ENCODE assay signal across 11 mouse cellular contexts in the genomic region with DNA sequence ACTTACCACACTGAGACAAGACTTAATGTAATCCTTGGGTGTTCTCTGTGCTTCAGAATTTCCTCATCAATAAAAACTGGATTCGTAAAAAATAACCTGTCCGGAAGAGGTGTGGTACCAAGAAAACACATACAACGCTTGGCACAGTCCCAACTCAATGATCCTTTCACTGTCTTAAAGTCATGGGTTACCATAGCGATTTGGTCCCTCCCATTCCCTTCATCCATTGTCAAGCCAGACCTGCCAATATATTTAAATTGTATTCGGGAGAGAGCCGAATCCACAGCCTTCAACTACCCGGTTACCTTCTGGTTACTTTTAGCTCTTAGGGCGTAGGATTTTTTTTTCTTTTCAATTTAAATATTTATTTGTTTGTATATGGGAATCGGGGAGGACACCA. TPM values are rescaled to one million over a fixed set of nuclear protein-coding genes. Genes with fewer than 3 reads are reported as not detected.
DNase-seq lines count a peak whose midpoint lies in the region; ATAC-seq and TF ChIP-seq lines count a peak whose summit lies in the region.
"Had no signal": no experiment of that assay in that cellular context is flagged by ENCODE, and none has a peak within 500 bp of the region (broad histone marks: within the 10 kb centered on the region; RNA-seq: fewer than 3 reads in every experiment).

No protein-coding gene starts in this region.

- peak; percentile 18 for DNase-seq in hindbrain, embryonic 11.5 days (ENCODE audit: low spot score)
- DNase-seq in stomach, postnatal 0 days (ENCODE audit: low spot score), result no peak
- no peak for DNase-seq in thymus, postnatal 4 days
- no peak for DNase-seq in adrenal gland, adult 8-10 months
- DNase-seq: adrenal gland, postnatal 25 days; cerebellum, adult 8-10 months; layer of hippocampus, postnatal 36 days had no signal

- no peaks in the 10 kb centered on the region for H3K4me1 ChIP-seq in hindbrain, embryonic 11.5 days (replicated peaks; ENCODE audit: control insufficient read depth, insufficient read depth, low read length)
- H3K4me1 ChIP-seq in hindbrain, embryonic 13.5 days (replicated peaks), result peaks cover 14% of the 10 kb centered on the region
- no peaks in the 10 kb centered on the region for H3K4me1 ChIP-seq in stomach, embryonic 16.5 days (ENCODE audit: control insufficient read depth, insufficient read depth, low read length)
- peaks cover 4% of the 10 kb centered on the region for H3K4me1 ChIP-seq in stomach, postnatal 0 days (replicated peaks; ENCODE audit: control insufficient read depth, insufficient read depth)
- H3K4me1 ChIP-seq in hindbrain, embryonic 15.5 days (replicated peaks), result peaks cover 11% of the 10 kb centered on the region

- no peaks in the 10 kb centered on the region for H3K9me3 ChIP-seq in hindbrain, embryonic 11.5 days (ENCODE audit: control insufficient read depth, low read length)
- H3K9me3 ChIP-seq in hindbrain, embryonic 13.5 days, result no peaks in the 10 kb centered on the region
- H3K9me3 ChIP-seq in stomach, embryonic 16.5 days (replicated peaks; ENCODE audit: control insufficient read depth, low read length), result no peaks in the 10 kb centered on the region
- H3K9me3 ChIP-seq in stomach, postnatal 0 days (ENCODE audit: control insufficient read depth, low read length), result no peaks in the 10 kb centered on the region
- H3K9me3 ChIP-seq in hindbrain, embryonic 15.5 days, result no peaks in the 10 kb centered on the region

- no peak overlapping the region for H3K9ac ChIP-seq in hindbrain, embryonic 11.5 days (ENCODE audit: low read depth, low read length)
- H3K9ac ChIP-seq in hindbrain, embryonic 13.5 days, result no peak overlapping the region
- no peak overlapping the region for H3K9ac ChIP-seq in stomach, embryonic 16.5 days (ENCODE audit: low read length)
- H3K9ac ChIP-seq in stomach, postnatal 0 days (ENCODE audit: low read length), result no peak overlapping the region
- H3K9ac ChIP-seq in hindbrain, embryonic 15.5 days, result no peak overlapping the region

- no peak overlapping the region for H3K4me3 ChIP-seq in hindbrain, embryonic 11.5 days (ENCODE audit: low read depth, low read length)
- H3K4me3 ChIP-seq in hindbrain, embryonic 13.5 days, result no peak overlapping the region
- no peak overlapping the region for H3K4me3 ChIP-seq in stomach, embryonic 16.5 days (replicated peaks; ENCODE audit: low read length)
- H3K4me3 ChIP-seq in stomach, postnatal 0 days (ENCODE audit: low read depth, low read length), result no peak overlapping the region
- no peak overlapping the region for H3K4me3 ChIP-seq in hindbrain, embryonic 15.5 days

- H3K4me2 ChIP-seq in hindbrain, embryonic 11.5 days (replicated peaks; ENCODE audit: low read depth, low read length), result no peak overlapping the region
- H3K4me2 ChIP-seq in hindbrain, embryonic 13.5 days, result no peak overlapping the region
- H3K4me2 ChIP-seq in stomach, embryonic 16.5 days (ENCODE audit: low read depth, low read length), result peak overlapping the region; percentile 97; the same call in 1 of the 2 replicates
- H3K4me2 ChIP-seq in stomach, postnatal 0 days (replicated peaks; ENCODE audit: low read depth), result no peak overlapping the region
- peak overlapping the region; percentile 89; the same call in 1 of the 2 replicates for H3K4me2 ChIP-seq in hindbrain, embryonic 15.5 days

- no peak for TF ChIP-seq EP300 in stomach, postnatal 0 days (optimal IDR thresholded peaks at IDR 0.05)

- ATAC-seq in hindbrain, embryonic 11.5 days (ENCODE audit: low FRiP score), result no peak
- no peak for ATAC-seq in hindbrain, embryonic 13.5 days (ENCODE audit: low FRiP score)
- no peak for ATAC-seq in stomach, embryonic 16.5 days (ENCODE audit: insufficient read depth, low FRiP score)
- no peak for ATAC-seq in stomach, postnatal 0 days (ENCODE audit: low FRiP score, low TSS enrichment)
- no peak for ATAC-seq in hindbrain, embryonic 15.5 days (ENCODE audit: low FRiP score, low read depth)

- H3K27ac ChIP-seq in hindbrain, embryonic 11.5 days (ENCODE audit: low read depth, low read length), result no peak overlapping the region
- no peak overlapping the region for H3K27ac ChIP-seq in hindbrain, embryonic 13.5 days
- no peak overlapping the region for H3K27ac ChIP-seq in stomach, embryonic 16.5 days (ENCODE audit: low read length)
- H3K27ac ChIP-seq in stomach, postnatal 0 days (replicated peaks), result no peak overlapping the region
- H3K27ac ChIP-seq in hindbrain, embryonic 15.5 days (replicated peaks), result no peak overlapping the region

- H3K27me3 ChIP-seq in hindbrain, embryonic 11.5 days (ENCODE audit: control insufficient read depth, insufficient read depth, low read length), result no peaks in the 10 kb centered on the region; the same call in 1 of the 2 replicates
- H3K27me3 ChIP-seq in hindbrain, embryonic 13.5 days, result peaks cover 30% of the 10 kb centered on the region
- peaks cover 7% of the 10 kb centered on the region for H3K27me3 ChIP-seq in stomach, embryonic 16.5 days (ENCODE audit: control insufficient read depth, insufficient read depth, low read length)
- no peaks in the 10 kb centered on the region for H3K27me3 ChIP-seq in stomach, postnatal 0 days (ENCODE audit: control insufficient read depth, insufficient read depth, low read length)
- H3K27me3 ChIP-seq in hindbrain, embryonic 15.5 days, result peaks cover 16% of the 10 kb centered on the region

- H3K36me3 ChIP-seq in hindbrain, embryonic 11.5 days (ENCODE audit: control insufficient read depth, insufficient read depth, low read length), result no peaks in the 10 kb centered on the region
- 0 out of 2 replicates have a peak, but pooled peaks cover 3% of the 10 kb centered on the region for H3K36me3 ChIP-seq in hindbrain, embryonic 13.5 days
- no peaks in the 10 kb centered on the region for H3K36me3 ChIP-seq in stomach, embryonic 16.5 days (ENCODE audit: control insufficient read depth, insufficient read depth, low read length)
- no peaks in the 10 kb centered on the region for H3K36me3 ChIP-seq in stomach, postnatal 0 days (ENCODE audit: control insufficient read depth, insufficient read depth, low read length)
- no peaks in the 10 kb centered on the region for H3K36me3 ChIP-seq in hindbrain, embryonic 15.5 days

- TF ChIP-seq CTCF in stomach, postnatal 0 days (IDR thresholded peaks at IDR 0.05; ENCODE audit: low read depth), result no peak

- WGBS in hindbrain, embryonic 11.5 days, result 33% methylated on average over 9 of the region's 9 CpGs
- 30% methylated on average over 9 of the region's 9 CpGs for WGBS in hindbrain, embryonic 13.5 days
- WGBS in stomach, embryonic 16.5 days, result 45% methylated on average over 9 of the region's 9 CpGs
- WGBS in stomach, postnatal 0 days, result 37% methylated on average over 9 of the region's 9 CpGs
- 32% methylated on average over 9 of the region's 9 CpGs for WGBS in hindbrain, embryonic 15.5 days

RNA-seq across cellular contexts. Expression of gene Strip2, which starts 1.0 kb away (rescaled TPM):
- polyA plus RNA-seq in hindbrain, embryonic 11.5 days (2014; fragmentation: Nextera tagmentation; extraction: Ambion mirVana), result 0.82 and 0.99 TPM in 2 replicates
- polyA plus RNA-seq in hindbrain, embryonic 13.5 days (2015; fragmentation: Nextera tagmentation; extraction: Ambion mirVana), result 2.6 and 2.8 TPM in 2 replicates
- polyA plus RNA-seq in stomach, embryonic 16.5 days (2015; fragmentation: Nextera tagmentation; extraction: Ambion mirVana), result 0.37 and 0.51 TPM in 2 replicates
- 0.13 and 0.16 TPM in 2 replicates for polyA plus RNA-seq in stomach, postnatal 0 days (2015; fragmentation: Nextera tagmentation; extraction: Ambion mirVana)
- polyA plus RNA-seq in hindbrain, embryonic 15.5 days (2015; fragmentation: Nextera tagmentation; extraction: Ambion mirVana), result 5.1 and 5.7 TPM in 2 replicates
- total RNA-seq in adrenal gland, adult 8-10 months (2022), result 1 to 10 TPM; 1.2 to 2.0 (median 1.7) TPM
- total RNA-seq: neutrophil, adult 5-6 weeks had no signal

Comparison
In these comparisons a context has a peak if more than half of its experiments do, and no peak if none do; other contexts are left out.
1. H3K4me2 ChIP-seq: peak in stomach, embryonic 16.5 days (single experiment) and hindbrain, embryonic 15.5 days (single experiment); none in hindbrain, embryonic 11.5 days (single experiment), hindbrain, embryonic 13.5 days (single experiment) and stomach, postnatal 0 days (single experiment).